Mouse (Mus musculus) urinary bladder, postnatal 36 days (tissue): ENCODE data around the gene Ppa2.

Source experiments
- DNase-seq, 2 experiments: peaks; one replicate each; pipeline ENCODE4 v3.0.0; 2022; ENCODE audit warnings: low spot score in 2 of 2, mixed read lengths in 1 of 2

Ppa2 gene

GRCm38 (mm10) chr3:133331184-133331866, 21.4 kb downstream of the Ppa2 start:
- DNase-seq = no peak

- no peak for DNase-seq
Measured at GRCm38 (mm10) chr3:133332280-133332679, 22.4 kb downstream of the Ppa2 start.

- no peak for DNase-seq
Measured at GRCm38 (mm10) chr3:133333267-133334170, 23.6 kb downstream of the Ppa2 start.

- no peak for DNase-seq
Measured at GRCm38 (mm10) chr3:133334691-133335090, 24.8 kb downstream of the Ppa2 start.

- DNase-seq = no peak
Measured at GRCm38 (mm10) chr3:133335166-133335565, 25.3 kb downstream of the Ppa2 start.

GRCm38 (mm10) chr3:133336400-133336799, 26.5 kb downstream of the Ppa2 start:
- no peak for DNase-seq

GRCm38 (mm10) chr3:133338851-133339356, 29.0 kb downstream of the Ppa2 start:
- DNase-seq = no peak

GRCm38 (mm10) chr3:133339411-133339823, 29.5 kb downstream of the Ppa2 start:
- DNase-seq = no peak

GRCm38 (mm10) chr3:133341106-133341505, 31.2 kb downstream of the Ppa2 start:
- DNase-seq = no peak

GRCm38 (mm10) chr3:133347535-133347934, 37.6 kb downstream of the Ppa2 start:
- DNase-seq = no peak

GRCm38 (mm10) chr3:133348847-133349246, 38.9 kb downstream of the Ppa2 start:
- no peak for DNase-seq

- no peak for DNase-seq
Measured at GRCm38 (mm10) chr3:133357426-133357974, 47.6 kb downstream of the Ppa2 start.

- DNase-seq = no peak
Measured at GRCm38 (mm10) chr3:133357977-133358376, 48.1 kb downstream of the Ppa2 start.

- DNase-seq = no peak
Measured at GRCm38 (mm10) chr3:133361406-133361805, 51.5 kb downstream of the Ppa2 start.

- no peak for DNase-seq
Measured at GRCm38 (mm10) chr3:133364138-133364537, 54.2 kb downstream of the Ppa2 start.

- no peak for DNase-seq
Measured at GRCm38 (mm10) chr3:133366096-133366495, 56.2 kb downstream of the Ppa2 start.

GRCm38 (mm10) chr3:133378174-133378573, 68.3 kb downstream of the Ppa2 start:
- no peak for DNase-seq

- no peak for DNase-seq
Measured at GRCm38 (mm10) chr3:133379997-133380396, 70.1 kb downstream of the Ppa2 start.

- no peak for DNase-seq
Measured at GRCm38 (mm10) chr3:133381519-133381918, 71.6 kb downstream of the Ppa2 start.

- no peak for DNase-seq
Measured at GRCm38 (mm10) chr3:133382147-133382546, 72.2 kb downstream of the Ppa2 start.

GRCm38 (mm10) chr3:133384164-133384708, 74.3 kb downstream of the Ppa2 start:
- DNase-seq = no peak

GRCm38 (mm10) chr3:133387283-133387682, 77.4 kb downstream of the Ppa2 start:
- no peak for DNase-seq
